Mouse (Mus musculus) forebrain, embryonic 12.5 days (tissue): ENCODE data around the gene Dhx30. TPM values are rescaled to one million over a fixed set of nuclear protein-coding genes. Genes with fewer than 3 reads are reported as not detected.
A peak's percentile ranks its signal among the peaks of the same experiment; 100 is the strongest.
"Not testable (repeated sequence)": the region's sequence is repeated elsewhere in the genome, so short reads cannot be mapped to it uniquely, and the experiment has no call there.

Experiments used
- ATAC-seq: fragments of 200-750 bp; cut with Nextera tagmentation; 2 replicates; pipeline ENCODE4 v1.8.0; 2017; ENCODE audit warnings: moderate TSS enrichment; ENCODE audit not compliant: low FRiP score
- H3K27ac ChIP-seq: fragments of 300-500 bp; sonication (generic); 2 replicates; pipeline ENCODE4 v1.5.1; 2016; ENCODE audit warnings: mild to moderate bottlenecking
- H3K27me3 ChIP-seq: fragments of 300-500 bp; sonication (generic); 2 replicates; pipeline ENCODE4 v1.6.1; 2016; ENCODE audit warnings: mild to moderate bottlenecking
- H3K36me3 ChIP-seq: fragments of 300-500 bp; sonication (generic); replicated peaks from 2 replicates; pipeline ENCODE4 v1.6.1; 2016; ENCODE audit warnings: mild to moderate bottlenecking
- H3K4me1 ChIP-seq: fragments of 300-500 bp; sonication (generic); 2 replicates; pipeline ENCODE4 v1.6.1; 2016
- H3K4me2 ChIP-seq: fragments of 300-500 bp; sonication (generic); 2 replicates; pipeline ENCODE4 v1.6.1; 2016; ENCODE audit warnings: mild to moderate bottlenecking, moderate library complexity
- H3K4me3 ChIP-seq: fragments of 300-500 bp; sonication (generic); replicated peaks from 2 replicates; pipeline ENCODE4 v1.5.1; 2016; ENCODE audit warnings: mild to moderate bottlenecking
- H3K9ac ChIP-seq: fragments of 300-500 bp; sonication (generic); 2 replicates; pipeline ENCODE4 v1.6.1; 2016; ENCODE audit warnings: mild to moderate bottlenecking
- H3K9me3 ChIP-seq: fragments of 300-500 bp; sonication (generic); 2 replicates; pipeline ENCODE4 v1.6.1; 2016
- WGBS: fragments of 180-500 bp; shearing (Covaris S2); methylation state at CpG from one replicate; pipeline ENCODE4 v1.1.7; 2016; 5-methylcytosine and 5-hydroxymethylcytosine counted together
- polyA plus RNA-seq: library from polyadenylated mRNA; unstranded; fragments of >200 nt; fragmentation: Nextera tagmentation; extraction: Ambion mirVana; gene quantifications from 2 replicates; pipeline ENCODE4 v1.2.1, GENCODE M21; 2016

The Dhx30 gene
- polyA plus RNA-seq, 1 experiment from 2014 or later: 226 TPM

GRCm38 (mm10) chr9:110124008-110124540 is 6.4 kb upstream of the Dhx30 start:
- H3K9ac ChIP-seq, H3K27ac ChIP-seq, H3K4me3 ChIP-seq, H3K36me3 ChIP-seq, H3K9me3 ChIP-seq, H3K4me2 ChIP-seq, H3K27me3 ChIP-seq, H3K4me1 ChIP-seq, ATAC-seq: not testable (repeated sequence)
- WGBS: 51% methylated on average over 2 of the region's 2 CpGs

- H3K27me3 ChIP-seq: no peaks in the 10 kb centered on the region
- no peak overlapping the region for H3K9ac ChIP-seq
- no peak overlapping the region for H3K4me3 ChIP-seq
- H3K4me2 ChIP-seq: no peak overlapping the region
- H3K9me3 ChIP-seq: no peaks in the 10 kb centered on the region
- no peak for ATAC-seq
- H3K27ac ChIP-seq: no peak overlapping the region
- no peaks in the 10 kb centered on the region for H3K36me3 ChIP-seq
- H3K4me1 ChIP-seq: peaks cover 11% of the 10 kb centered on the region
- WGBS: 77% methylated on average over 2 of the region's 2 CpGs
Observed at GRCm38 (mm10) chr9:110123322-110123721, 5.7 kb upstream of the Dhx30 start.

- H3K4me2 ChIP-seq: no peak overlapping the region
- H3K27ac ChIP-seq: no peak overlapping the region
- no peaks in the 10 kb centered on the region for H3K9me3 ChIP-seq
- peaks cover 15% of the 10 kb centered on the region for H3K4me1 ChIP-seq
- H3K36me3 ChIP-seq: no peaks in the 10 kb centered on the region
- H3K9ac ChIP-seq: no peak overlapping the region
- no peak for ATAC-seq
- no peaks in the 10 kb centered on the region for H3K27me3 ChIP-seq
- 79% methylated on average over 4 of the region's 4 CpGs for WGBS
- H3K4me3 ChIP-seq: no peak overlapping the region
Observed at GRCm38 (mm10) chr9:110121424-110121823, 3.8 kb upstream of the Dhx30 start.

GRCm38 (mm10) chr9:110118249-110118648 is 619 bp upstream of the Dhx30 start:
- no peaks in the 10 kb centered on the region for H3K27me3 ChIP-seq
- WGBS: 50% methylated on average over 1 of the region's 1 CpGs
- peak overlapping the region; percentile 98; the same call in 1 of the 2 replicates for H3K27ac ChIP-seq
- ATAC-seq: no peak
- H3K9me3 ChIP-seq: no peaks in the 10 kb centered on the region
- peaks cover 22% of the 10 kb centered on the region for H3K4me1 ChIP-seq
- H3K4me2 ChIP-seq: peak overlapping the region; percentile 79
- peak overlapping the region; percentile 91 for H3K9ac ChIP-seq
- H3K36me3 ChIP-seq: peaks cover 8% of the 10 kb centered on the region
- peak overlapping the region; percentile 85 for H3K4me3 ChIP-seq

GRCm38 (mm10) chr9:110116977-110117778 is 452 bp downstream of the Dhx30 start, which contains the start of gene Smarcc1:
Gene Smarcc1 (plus strand): TSS chr9:110117708.
- under 1% methylated on average over 69 of the region's 79 CpGs for WGBS
- peak; percentile 96 for ATAC-seq
- Histone ChIP-seq H3K27ac (peak within 1 kb of the TSS; percentile 98), H3K9ac (peak within 1 kb of the TSS; percentile 91), H3K36me3 (peaks cover 18% of the 10 kb centered on the region), H3K9me3 (no peaks in the 10 kb centered on the region), H3K4me1 (peaks cover 22% of the 10 kb centered on the region), H3K4me2 (peak within 1 kb of the TSS; percentile 79), H3K4me3 (peak within 1 kb of the TSS; percentile 85), H3K27me3 (no peaks in the 10 kb centered on the region)

- Histone ChIP-seq H3K27me3 (no peaks in the 10 kb centered on the region), H3K9me3 (no peaks in the 10 kb centered on the region), H3K4me1 (peaks cover 22% of the 10 kb centered on the region), H3K4me3 (peak overlapping the region; percentile 85), H3K9ac (peak overlapping the region; percentile 91), H3K4me2 (peak overlapping the region; percentile 79), H3K36me3 (peaks cover 25% of the 10 kb centered on the region), H3K27ac (peak overlapping the region; percentile 98)
- ATAC-seq: no peak
- WGBS: 7% methylated on average over 10 of the region's 10 CpGs
Observed at GRCm38 (mm10) chr9:110116353-110116976, 1.2 kb downstream of the Dhx30 start.

- Histone ChIP-seq H3K4me1 (peaks cover 7% of the 10 kb centered on the region), H3K27ac (no peak overlapping the region), H3K9ac (peak overlapping the region; percentile 78), H3K9me3 (no peaks in the 10 kb centered on the region), H3K36me3 (peaks cover 80% of the 10 kb centered on the region), H3K4me3 (peak overlapping the region; percentile 86), H3K27me3 (no peaks in the 10 kb centered on the region), H3K4me2 (peak overlapping the region; percentile 88)
- 3% methylated on average over 41 of the region's 41 CpGs for WGBS
- peak; percentile 94 for ATAC-seq
Observed at GRCm38 (mm10) chr9:110100627-110101600, 16.7 kb downstream of the Dhx30 start.

GRCm38 (mm10) chr9:110097791-110098190 is 19.8 kb downstream of the Dhx30 start:
- H3K27me3 ChIP-seq: no peaks in the 10 kb centered on the region
- peaks cover 80% of the 10 kb centered on the region for H3K36me3 ChIP-seq
- H3K4me2 ChIP-seq: no peak overlapping the region
- H3K9ac ChIP-seq: no peak overlapping the region
- no peak overlapping the region for H3K27ac ChIP-seq
- no peaks in the 10 kb centered on the region for H3K9me3 ChIP-seq
- no peak for ATAC-seq
- H3K4me1 ChIP-seq: peaks cover 7% of the 10 kb centered on the region
- WGBS: 86% methylated on average over 3 of the region's 3 CpGs
- H3K4me3 ChIP-seq: no peak overlapping the region

GRCm38 (mm10) chr9:110094761-110095160 is 22.9 kb downstream of the Dhx30 start:
- H3K4me2 ChIP-seq: no peak overlapping the region
- no peaks in the 10 kb centered on the region for H3K27me3 ChIP-seq
- ATAC-seq: no peak
- H3K9ac ChIP-seq: no peak overlapping the region
- no peaks in the 10 kb centered on the region for H3K4me1 ChIP-seq
- no peak overlapping the region for H3K27ac ChIP-seq
- H3K4me3 ChIP-seq: no peak overlapping the region
- H3K9me3 ChIP-seq: no peaks in the 10 kb centered on the region
- peaks cover 96% of the 10 kb centered on the region for H3K36me3 ChIP-seq
- 98% methylated on average over 4 of the region's 4 CpGs for WGBS

- ATAC-seq: no peak
- no peak overlapping the region for H3K4me3 ChIP-seq
- no peaks in the 10 kb centered on the region for H3K27me3 ChIP-seq
- peaks cover 95% of the 10 kb centered on the region for H3K36me3 ChIP-seq
- H3K27ac ChIP-seq: no peak overlapping the region
- 87% methylated on average over 4 of the region's 4 CpGs for WGBS
- no peaks in the 10 kb centered on the region for H3K4me1 ChIP-seq
- no peak overlapping the region for H3K4me2 ChIP-seq
- H3K9ac ChIP-seq: no peak overlapping the region
- H3K9me3 ChIP-seq: no peaks in the 10 kb centered on the region
Observed at GRCm38 (mm10) chr9:110093303-110093702, 24.3 kb downstream of the Dhx30 start.

- no peaks in the 10 kb centered on the region for H3K27me3 ChIP-seq
- no peak for ATAC-seq
- peaks cover 99% of the 10 kb centered on the region for H3K36me3 ChIP-seq
- no peak overlapping the region for H3K9ac ChIP-seq
- H3K9me3 ChIP-seq: no peaks in the 10 kb centered on the region
- H3K4me2 ChIP-seq: no peak overlapping the region
- no peaks in the 10 kb centered on the region for H3K4me1 ChIP-seq
- 94% methylated on average over 8 of the region's 8 CpGs for WGBS
- no peak overlapping the region for H3K4me3 ChIP-seq
- H3K27ac ChIP-seq: no peak overlapping the region
Observed at GRCm38 (mm10) chr9:110085693-110086092, 31.9 kb downstream of the Dhx30 start.
